Mouse (Mus musculus) G1E (cell line): ENCODE measurements around the gene Grin2a.

ENCODE experiments used
- CTCF ChIP-seq: IDR thresholded peaks from 2 replicates; pipeline ENCODE4 v1.5.1; 2012; ENCODE audit warnings: low read depth, low read length, inconsistent platforms, mixed read lengths
- GATA1 ChIP-seq: IDR thresholded peaks from 2 replicates; pipeline ENCODE4 v1.6.1; 2012; ENCODE audit warnings: borderline replicate concordance, low read length, inconsistent platforms, mixed read lengths

GRCm38 (mm10) chr16:9588431-9588830 is 406.9 kb downstream of the Grin2a start:
- no peak for TF ChIP-seq CTCF
- TF ChIP-seq GATA1: no peak
